Mouse (Mus musculus): Measurements from ENCODE around the gene Tmem239. TPM values are rescaled to one million over a fixed set of nuclear protein-coding genes. Genes with fewer than 3 reads are reported as not detected.

Tmem239 gene
- polyA plus RNA-seq, 1 experiment from 2014 or later: not detected

DNA sequence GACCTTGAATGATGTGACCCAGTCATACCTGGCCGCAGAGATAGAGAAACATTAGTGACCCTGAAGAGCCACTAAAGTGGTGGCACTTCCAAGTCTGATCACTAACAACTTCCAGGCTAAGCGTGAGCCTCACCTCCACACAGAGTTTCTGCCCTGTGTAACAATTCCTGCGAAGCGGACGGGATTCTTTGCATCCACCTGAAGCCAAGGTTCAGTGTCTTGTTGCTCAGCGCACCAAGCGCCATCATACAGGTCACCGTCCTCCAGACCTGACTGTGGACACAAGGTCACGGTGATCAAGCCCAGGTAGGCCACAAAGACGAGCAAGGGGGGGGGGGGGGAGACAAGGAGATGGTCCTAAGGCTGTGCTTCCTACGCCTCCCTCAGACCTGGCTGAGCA is 10.6 kb upstream of the Tmem239 start:
- H3K4me2 ChIP-seq (ENCODE audit: low read length): no peak overlapping the region
- WGBS: 85% methylated on average over 11 of the region's 11 CpGs

DNA sequence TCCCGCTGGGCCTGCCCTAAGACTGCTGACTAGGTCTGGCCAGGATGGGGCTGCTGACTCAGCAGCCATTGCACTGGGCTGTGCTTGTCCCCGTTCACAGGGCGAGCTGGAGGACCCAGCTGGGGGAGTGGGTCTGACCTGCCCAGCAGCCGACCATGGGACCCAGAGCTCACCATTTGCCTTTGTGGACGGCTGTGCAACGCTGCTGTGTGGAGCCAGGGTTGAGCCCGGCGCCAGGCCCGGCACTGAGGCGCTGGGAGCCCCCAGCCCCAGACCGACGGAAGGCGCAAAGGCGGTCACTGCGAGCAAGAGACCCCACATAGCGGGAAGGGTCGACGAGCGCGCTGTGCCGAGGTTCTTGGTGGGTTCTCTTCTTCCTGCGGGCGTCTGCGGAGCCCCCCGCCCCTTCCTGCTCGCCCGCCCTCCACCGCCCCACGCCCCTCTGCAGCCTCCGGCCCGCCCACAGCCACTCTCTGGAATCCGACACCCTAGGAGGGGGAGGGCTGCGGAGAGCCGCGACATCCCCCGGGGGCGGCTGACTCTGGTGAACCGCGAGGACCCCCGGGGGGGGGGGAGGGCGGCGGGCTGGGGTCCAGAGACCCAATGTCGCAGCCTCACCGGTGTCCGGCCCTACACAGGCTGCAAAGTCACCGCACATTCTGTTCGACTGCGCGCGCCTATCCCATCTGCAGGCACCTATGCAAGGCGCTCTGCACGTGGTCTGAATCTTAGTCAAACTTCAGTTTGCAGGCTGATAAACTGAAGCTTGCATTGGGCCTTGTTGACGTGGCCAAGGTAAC is 8.9 kb upstream of the Tmem239 start, which contains the start of gene Cpxm1:
TSS of gene Cpxm1 (minus strand) at position 389 of the 800 bp plus-strand sequence.
- no peaks in the 10 kb centered on the region for H3K9me3 ChIP-seq (ENCODE audit: control insufficient read depth, low read length)
- peaks cover 6 to 7% of the 10 kb centered on the region in 2 experiments; a peak in 2 of 4 replicates for H3K4me1 ChIP-seq (ENCODE audit: control insufficient read depth in 2 of 2, insufficient read depth in 2 of 2, low read length in 2 of 2)
- 0 out of 2 replicates have a peak, but pooled peaks cover 11% of the 10 kb centered on the region for H3K36me3 ChIP-seq (ENCODE audit: control insufficient read depth, insufficient read depth, low read length)
- peak within 1 kb of the TSS; percentile 97 for H3K4me2 ChIP-seq (ENCODE audit: low read length)
- 0 out of 2 replicates have a peak, but pooled peaks cover 14% of the 10 kb centered on the region for H3K27me3 ChIP-seq (ENCODE audit: control insufficient read depth, insufficient read depth, low read length)
- H3K9ac ChIP-seq (ENCODE audit: low read length): peak within 1 kb of the TSS; percentile 78
- peak; percentile 65 for ATAC-seq (ENCODE audit: insufficient number of reproducible peaks, insufficient read depth, low FRiP score, low read depth)
- peak within 1 kb of the TSS; percentile 65 to 69 for H3K4me3 ChIP-seq (ENCODE audit: control insufficient read depth in 1 of 2, insufficient read depth in 1 of 2, low read depth in 1 of 2, low read length in 2 of 2)
- WGBS: under 1% methylated on average over 43 of the region's 53 CpGs
- peak within 1 kb of the TSS in 1 of 2 experiments; percentile 33; a peak in 1 of 4 replicates for H3K27ac ChIP-seq (replicated peaks in 1 of 2; ENCODE audit: control insufficient read depth in 1 of 2, insufficient read depth in 1 of 2, low read depth in 2 of 2, low read length in 2 of 2)

More for the DNA sequence above, 10.6 kb upstream of the Tmem239 start:
- no peak overlapping the region for H3K9ac ChIP-seq (ENCODE audit: low read length)
- 0 out of 2 replicates have a peak, but pooled peaks cover 11% of the 10 kb centered on the region for H3K36me3 ChIP-seq (ENCODE audit: control insufficient read depth, insufficient read depth, low read length)
- H3K27me3 ChIP-seq (ENCODE audit: control insufficient read depth, insufficient read depth, low read length): 0 out of 2 replicates have a peak, but pooled peaks cover 14% of the 10 kb centered on the region
- H3K9me3 ChIP-seq (ENCODE audit: control insufficient read depth, low read length): no peaks in the 10 kb centered on the region
- no peak overlapping the region for H3K27ac ChIP-seq (replicated peaks in 1 of 2; ENCODE audit: control insufficient read depth in 1 of 2, insufficient read depth in 1 of 2, low read depth in 2 of 2, low read length in 2 of 2)
- ATAC-seq (ENCODE audit: insufficient number of reproducible peaks, insufficient read depth, low FRiP score, low read depth): no peak
- peaks cover 6 to 7% of the 10 kb centered on the region in 2 experiments; a peak in 2 of 4 replicates for H3K4me1 ChIP-seq (ENCODE audit: control insufficient read depth in 2 of 2, insufficient read depth in 2 of 2, low read length in 2 of 2)
- H3K4me3 ChIP-seq (ENCODE audit: control insufficient read depth in 1 of 2, insufficient read depth in 1 of 2, low read depth in 1 of 2, low read length in 2 of 2): no peak overlapping the region

DNA sequence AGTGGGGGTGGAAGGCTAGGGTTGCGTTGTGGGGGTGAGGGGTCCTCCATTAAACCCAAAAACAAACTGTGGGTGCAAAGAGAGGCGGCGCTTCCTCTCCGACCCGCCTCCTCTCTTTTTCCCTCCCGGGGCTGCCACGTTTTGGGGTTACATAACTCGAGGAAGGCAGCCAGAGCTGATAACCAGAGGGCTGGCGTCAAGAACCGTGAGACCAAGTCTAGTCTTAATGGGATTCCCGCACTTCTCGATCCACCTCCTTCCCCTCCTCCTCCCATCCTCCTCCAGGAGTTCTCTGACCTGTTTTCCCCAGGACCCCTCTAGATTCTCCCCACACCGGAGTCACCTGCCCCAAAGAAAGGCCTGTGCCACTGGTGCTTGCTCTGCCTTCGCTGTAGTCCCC is 8.2 kb upstream of the Tmem239 start:
- Histone ChIP-seq H3K36me3 (ENCODE audit: control insufficient read depth, insufficient read depth, low read length) (0 out of 2 replicates have a peak, but pooled peaks cover 7% of the 10 kb centered on the region), H3K9ac (ENCODE audit: low read length) (peak overlapping the region; percentile 78; the same call in 1 of the 2 replicates), H3K4me1 (ENCODE audit: control insufficient read depth in 2 of 2, insufficient read depth in 2 of 2, low read length in 2 of 2) (peaks cover 6 to 7% of the 10 kb centered on the region in 2 experiments; a peak in 2 of 4 replicates), H3K27ac (replicated peaks in 1 of 2; ENCODE audit: control insufficient read depth in 1 of 2, insufficient read depth in 1 of 2, low read depth in 2 of 2, low read length in 2 of 2) (no peak overlapping the region), H3K4me3 (ENCODE audit: control insufficient read depth in 1 of 2, insufficient read depth in 1 of 2, low read depth in 1 of 2, low read length in 2 of 2) (peak overlapping the region; percentile 65 to 69), H3K27me3 (ENCODE audit: control insufficient read depth, insufficient read depth, low read length) (0 out of 2 replicates have a peak, but pooled peaks cover 14% of the 10 kb centered on the region), H3K4me2 (ENCODE audit: low read length) (peak overlapping the region; percentile 97), H3K9me3 (ENCODE audit: control insufficient read depth, low read length) (no peaks in the 10 kb centered on the region)
- no peak for ATAC-seq (ENCODE audit: insufficient number of reproducible peaks, insufficient read depth, low FRiP score, low read depth)
- 9% methylated on average over 14 of the region's 14 CpGs for WGBS

DNA sequence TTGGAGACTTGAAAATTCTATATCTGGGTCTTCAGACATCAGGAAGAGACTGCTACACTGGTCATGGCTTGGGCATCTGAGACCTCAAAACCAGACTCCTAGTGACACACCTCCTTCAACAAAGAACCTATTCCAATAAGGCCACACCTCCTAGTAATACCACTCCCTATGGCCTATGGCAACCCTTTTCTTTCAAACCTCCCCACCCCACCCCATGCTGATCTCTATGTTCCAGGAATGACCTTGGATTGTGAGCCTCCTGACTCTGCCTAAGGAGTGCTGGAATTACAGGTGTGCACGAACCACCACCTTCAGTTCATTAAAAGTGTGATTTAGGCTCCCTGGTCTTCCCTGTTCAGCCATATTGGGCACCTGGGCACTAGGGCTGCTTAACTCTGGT is 6.2 kb upstream of the Tmem239 start:
- H3K27ac ChIP-seq (replicated peaks in 1 of 2; ENCODE audit: control insufficient read depth in 1 of 2, insufficient read depth in 1 of 2, low read depth in 2 of 2, low read length in 2 of 2): no peak overlapping the region
- H3K27me3 ChIP-seq (ENCODE audit: control insufficient read depth, insufficient read depth, low read length): 0 out of 2 replicates have a peak, but pooled peaks cover 14% of the 10 kb centered on the region
- H3K36me3 ChIP-seq (ENCODE audit: control insufficient read depth, insufficient read depth, low read length): no peaks in the 10 kb centered on the region
- ATAC-seq (ENCODE audit: insufficient number of reproducible peaks, insufficient read depth, low FRiP score, low read depth): no peak
- peaks cover 6 to 7% of the 10 kb centered on the region in 2 experiments; a peak in 2 of 4 replicates for H3K4me1 ChIP-seq (ENCODE audit: control insufficient read depth in 2 of 2, insufficient read depth in 2 of 2, low read length in 2 of 2)
- no peaks in the 10 kb centered on the region for H3K9me3 ChIP-seq (ENCODE audit: control insufficient read depth, low read length)
- WGBS: 88% methylated on average over 1 of the region's 1 CpGs
- H3K9ac ChIP-seq (ENCODE audit: low read length): no peak overlapping the region
- H3K4me2 ChIP-seq (ENCODE audit: low read length): no peak overlapping the region
- H3K4me3 ChIP-seq (ENCODE audit: control insufficient read depth in 1 of 2, insufficient read depth in 1 of 2, low read depth in 1 of 2, low read length in 2 of 2): no peak overlapping the region

DNA sequence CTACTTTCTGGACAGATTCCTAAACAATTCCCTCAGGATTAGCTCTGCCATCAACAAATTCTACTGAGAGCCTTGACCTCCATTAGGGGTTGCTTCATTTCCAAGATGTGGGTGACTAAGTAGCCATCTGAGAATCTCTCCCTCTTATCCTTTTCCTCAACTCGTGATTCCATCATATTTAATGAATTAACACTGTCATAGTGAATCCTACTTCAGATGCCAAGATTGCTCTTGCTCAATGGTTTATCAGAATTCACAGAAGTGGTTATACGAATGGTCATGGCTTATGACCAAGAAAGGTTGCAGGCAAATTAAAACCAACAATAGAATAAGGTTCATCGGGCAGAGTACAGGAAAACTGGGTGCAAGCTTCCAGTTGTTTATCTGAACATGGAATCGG is 4.4 kb upstream of the Tmem239 start:
- H3K36me3 ChIP-seq (ENCODE audit: control insufficient read depth, insufficient read depth, low read length): no peaks in the 10 kb centered on the region
- H3K9ac ChIP-seq (ENCODE audit: low read length): no peak overlapping the region
- ATAC-seq (ENCODE audit: insufficient number of reproducible peaks, insufficient read depth, low FRiP score, low read depth): no peak
- H3K27me3 ChIP-seq (ENCODE audit: control insufficient read depth, insufficient read depth, low read length): 0 out of 2 replicates have a peak, but pooled peaks cover 9% of the 10 kb centered on the region
- peaks cover 4 to 6% of the 10 kb centered on the region in 2 experiments; a peak in 2 of 4 replicates for H3K4me1 ChIP-seq (ENCODE audit: control insufficient read depth in 2 of 2, insufficient read depth in 2 of 2, low read length in 2 of 2)
- H3K4me2 ChIP-seq (ENCODE audit: low read length): no peak overlapping the region
- no peak overlapping the region for H3K4me3 ChIP-seq (ENCODE audit: control insufficient read depth in 1 of 2, insufficient read depth in 1 of 2, low read depth in 1 of 2, low read length in 2 of 2)
- H3K27ac ChIP-seq (replicated peaks in 1 of 2; ENCODE audit: control insufficient read depth in 1 of 2, insufficient read depth in 1 of 2, low read depth in 2 of 2, low read length in 2 of 2): no peak overlapping the region
- 64% methylated on average over 4 of the region's 4 CpGs for WGBS
- H3K9me3 ChIP-seq (ENCODE audit: control insufficient read depth, low read length): no peaks in the 10 kb centered on the region

DNA sequence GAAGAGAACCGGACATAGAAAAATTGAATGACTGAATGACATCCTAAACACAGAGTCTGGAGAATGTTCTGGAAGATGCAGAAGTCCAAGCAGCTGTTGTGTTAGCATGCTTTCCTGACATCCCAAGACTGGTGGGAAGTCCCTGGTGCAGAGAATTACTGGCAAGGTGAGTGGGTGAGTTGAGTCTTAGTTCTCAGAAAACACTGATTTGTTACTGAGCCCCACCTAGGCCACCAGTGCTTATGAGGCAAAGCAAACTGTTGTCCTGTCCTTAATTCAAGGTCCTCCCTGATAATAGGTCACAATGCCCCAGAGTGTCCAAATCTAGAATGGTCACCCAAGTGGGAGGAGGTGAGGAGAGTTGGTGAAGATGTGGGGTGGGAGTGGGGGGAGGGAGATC is 1.3 kb upstream of the Tmem239 start, which contains the start of the genes Gm28372 and 1700020A23Rik:
TSS of gene Gm28372 (plus strand) at position 301 of the 400 bp plus-strand sequence.
TSS of gene 1700020A23Rik (plus strand) at position 321 of the 400 bp plus-strand sequence.
- no peaks in the 10 kb centered on the region for H3K27me3 ChIP-seq (ENCODE audit: control insufficient read depth, insufficient read depth, low read length)
- H3K27ac ChIP-seq (replicated peaks in 1 of 2; ENCODE audit: control insufficient read depth in 1 of 2, insufficient read depth in 1 of 2, low read depth in 2 of 2, low read length in 2 of 2): no peak within 1 kb of the TSS
- no peak within 1 kb of the TSS for H3K9ac ChIP-seq (ENCODE audit: low read length)
- no peak for ATAC-seq (ENCODE audit: insufficient number of reproducible peaks, insufficient read depth, low FRiP score, low read depth)
- H3K4me1 ChIP-seq (ENCODE audit: control insufficient read depth in 2 of 2, insufficient read depth in 2 of 2, low read length in 2 of 2): no peaks in the 10 kb centered on the region
- H3K4me2 ChIP-seq (ENCODE audit: low read length): no peak within 1 kb of the TSS
- WGBS: 85% methylated on average over 1 of the region's 1 CpGs
- H3K36me3 ChIP-seq (ENCODE audit: control insufficient read depth, insufficient read depth, low read length): no peaks in the 10 kb centered on the region
- H3K9me3 ChIP-seq (ENCODE audit: control insufficient read depth, low read length): no peaks in the 10 kb centered on the region
- no peak within 1 kb of the TSS for H3K4me3 ChIP-seq (ENCODE audit: control insufficient read depth in 1 of 2, insufficient read depth in 1 of 2, low read depth in 1 of 2, low read length in 2 of 2)

DNA sequence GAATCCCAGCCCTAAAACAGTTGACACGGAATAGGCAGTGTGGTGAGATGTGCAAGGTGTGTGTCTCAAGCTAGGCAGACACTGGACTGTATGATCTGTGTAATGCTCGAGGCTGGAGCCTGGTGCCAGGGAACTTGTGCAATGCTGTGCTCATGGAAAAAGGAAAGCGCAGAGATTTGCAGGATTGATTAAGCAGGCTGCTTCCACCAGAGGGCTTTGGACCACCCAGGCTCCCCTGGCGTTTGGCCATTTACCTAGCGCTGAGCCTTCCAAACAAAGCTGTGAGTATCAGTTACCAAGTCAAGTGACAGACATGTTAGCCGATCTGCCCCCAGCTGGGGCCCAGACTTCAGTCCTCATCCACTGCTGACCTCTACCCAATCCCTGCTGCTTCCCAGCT is 1.9 kb downstream of the Tmem239 start:
- Histone ChIP-seq H3K9me3 (ENCODE audit: control insufficient read depth, low read length) (no peaks in the 10 kb centered on the region), H3K36me3 (ENCODE audit: control insufficient read depth, insufficient read depth, low read length) (no peaks in the 10 kb centered on the region), H3K4me1 (ENCODE audit: control insufficient read depth in 2 of 2, insufficient read depth in 2 of 2, low read length in 2 of 2) (no peaks in the 10 kb centered on the region), H3K27ac (replicated peaks in 1 of 2; ENCODE audit: control insufficient read depth in 1 of 2, insufficient read depth in 1 of 2, low read depth in 2 of 2, low read length in 2 of 2) (no peak overlapping the region), H3K4me3 (ENCODE audit: control insufficient read depth in 1 of 2, insufficient read depth in 1 of 2, low read depth in 1 of 2, low read length in 2 of 2) (no peak overlapping the region), H3K9ac (ENCODE audit: low read length) (no peak overlapping the region), H3K4me2 (ENCODE audit: low read length) (no peak overlapping the region), H3K27me3 (ENCODE audit: control insufficient read depth, insufficient read depth, low read length) (no peaks in the 10 kb centered on the region)
- 18% methylated on average over 6 of the region's 6 CpGs for WGBS
- ATAC-seq (ENCODE audit: insufficient number of reproducible peaks, insufficient read depth, low FRiP score, low read depth): no peak

Measured in heart, embryonic 14.5 days (tissue).